Mouse (Mus musculus) heart, postnatal 0 days (tissue): Measurements from ENCODE around the gene Shank1.

Experiments used
- CTCF ChIP-seq: IDR thresholded peaks from 2 replicates; pipeline ENCODE4 v1.5.1; 2016; ENCODE audit warnings: antibody characterized with exemption, control low read depth, low read depth
- EP300 ChIP-seq: IDR thresholded peaks from 2 replicates; pipeline ENCODE4 v1.6.1; 2016; ENCODE audit warnings: antibody characterized with exemption, low read depth

- TF ChIP-seq CTCF = no peak
- no peak for TF ChIP-seq EP300
Observed at GRCm38 (mm10) chr7:44280959-44281358, 29.1 kb upstream of the Shank1 start.
